Mouse (Mus musculus) stomach, postnatal 0 days (tissue): Measurements from ENCODE around the gene Eif6.

Source experiments
- CTCF ChIP-seq: IDR thresholded peaks from 2 replicates; pipeline ENCODE4 v1.5.1; 2016; ENCODE audit warnings: antibody characterized with exemption, low read depth, mild to moderate bottlenecking, moderate library complexity
- EP300 ChIP-seq: optimal IDR thresholded peaks from 2 replicates; pipeline ENCODE3; 2016; ENCODE audit warnings: antibody characterized with exemption

DNA sequence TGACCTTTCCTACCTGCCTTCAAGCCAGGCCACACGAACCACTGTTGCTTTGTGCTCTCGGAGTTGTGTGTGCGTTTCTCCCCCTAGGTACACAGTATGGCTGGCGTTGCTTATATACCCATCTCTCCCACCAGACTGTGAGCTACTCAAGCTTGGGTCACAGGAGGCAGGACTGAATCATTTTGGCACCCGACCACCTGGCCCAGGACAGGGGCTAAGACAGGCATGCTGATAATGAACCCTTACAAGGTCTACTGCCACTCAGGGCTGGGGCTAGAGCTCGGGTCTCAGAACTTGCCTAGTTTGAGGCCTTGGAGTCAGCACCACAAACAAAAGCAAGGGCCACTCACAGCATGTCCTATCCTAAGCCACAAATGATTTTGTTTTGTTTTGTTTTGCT lies 34.9 kb upstream of the Eif6 start:
- TF ChIP-seq CTCF (no peak), EP300 (no peak)
